Mouse (Mus musculus) CD8-positive naive resting alpha-beta T cell, adult 2 months (primary cell): ENCODE measurements around the gene Spem2.
"Not testable (repeated sequence)": the region's sequence is repeated elsewhere in the genome, so short reads cannot be mapped to it uniquely, and the experiment has no call there.

Experiments used
- DNase-seq, 2 experiments: peaks; one replicate each; pipeline ENCODE4 v3.0.0; 2022; ENCODE audit warnings: low read depth in 2 of 2, low spot score in 2 of 2

Gene Spem2

DNA sequence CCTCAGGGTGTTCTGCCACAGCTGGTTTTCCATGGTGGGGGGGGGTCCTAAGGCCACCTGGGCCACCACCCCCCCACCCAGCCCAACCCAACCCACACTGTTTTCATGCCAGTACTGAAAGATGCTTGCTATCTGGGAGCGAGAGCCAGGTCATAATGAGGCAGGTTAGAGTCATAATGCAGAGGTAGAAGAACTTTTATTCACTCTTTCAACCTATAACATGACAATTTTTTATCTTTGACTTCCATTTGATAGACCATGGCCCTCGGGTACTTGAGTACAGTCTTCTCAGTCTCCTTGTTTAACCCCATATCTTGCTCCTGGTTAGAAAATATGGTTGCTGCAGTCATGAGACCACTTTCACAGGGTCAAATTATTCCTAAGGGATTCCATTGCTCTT lies at the start of gene Spem2:
Gene Spem2 (minus strand): TSS at position 101 of the 400 bp plus-strand sequence.
- no peak for DNase-seq

GRCm38 (mm10) chr11:69867335-69867734 lies 49.1 kb upstream of the Spem2 start:
- no peak for DNase-seq

DNA sequence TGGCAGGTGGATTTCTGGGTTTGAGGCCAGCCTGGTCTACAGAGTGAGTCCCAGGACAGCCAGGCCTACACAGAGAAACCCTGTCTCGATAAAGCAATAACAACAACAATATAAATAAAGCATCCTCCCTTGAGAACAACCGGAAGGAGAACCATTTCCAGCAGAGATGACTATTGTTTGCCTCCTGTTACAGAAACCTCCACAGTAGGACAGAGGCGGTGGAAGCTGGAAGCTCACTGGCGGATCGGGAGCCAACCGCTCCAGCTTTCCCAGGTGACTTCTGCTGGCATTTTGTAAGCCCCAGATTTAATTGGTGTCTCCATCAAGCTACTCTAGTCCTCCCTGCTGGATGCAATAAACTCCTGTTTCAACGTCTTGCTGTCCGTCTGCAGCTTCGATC lies 47.3 kb upstream of the Spem2 start:
- no peak for DNase-seq

GRCm38 (mm10) chr11:69864138-69864860 lies 46.0 kb upstream of the Spem2 start:
- no peak for DNase-seq

- not testable (repeated sequence) for DNase-seq
Observed at GRCm38 (mm10) chr11:69863729-69864128, 45.5 kb upstream of the Spem2 start.

- no peak for DNase-seq
Observed at GRCm38 (mm10) chr11:69858113-69858998, 40.1 kb upstream of the Spem2 start, which contains the start of gene Tnk1. Gene Tnk1 (minus strand): TSS chr11:69858730.

DNA sequence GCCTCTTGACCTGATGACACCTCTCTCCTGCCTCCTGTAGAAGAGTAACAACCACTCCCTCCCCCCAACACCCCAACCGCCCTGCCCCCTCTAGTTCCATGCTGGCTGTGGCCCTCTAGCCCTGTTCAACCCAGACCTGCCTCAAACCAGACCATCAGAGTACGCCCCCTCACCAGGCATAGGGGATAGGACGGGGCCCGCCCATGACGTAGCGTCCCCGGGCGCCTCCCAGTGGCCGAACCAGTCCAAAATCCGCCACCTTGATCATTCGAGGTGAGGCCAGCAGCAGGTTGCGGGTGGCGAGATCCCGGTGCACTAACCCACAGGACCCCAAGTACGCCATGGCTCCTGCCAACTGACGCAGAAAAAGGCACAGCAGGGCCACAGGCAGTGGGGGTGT lies 37.1 kb upstream of the Spem2 start:
- no peak for DNase-seq

- no peak for DNase-seq
Observed at GRCm38 (mm10) chr11:69854680-69855079, 36.4 kb upstream of the Spem2 start.

DNA sequence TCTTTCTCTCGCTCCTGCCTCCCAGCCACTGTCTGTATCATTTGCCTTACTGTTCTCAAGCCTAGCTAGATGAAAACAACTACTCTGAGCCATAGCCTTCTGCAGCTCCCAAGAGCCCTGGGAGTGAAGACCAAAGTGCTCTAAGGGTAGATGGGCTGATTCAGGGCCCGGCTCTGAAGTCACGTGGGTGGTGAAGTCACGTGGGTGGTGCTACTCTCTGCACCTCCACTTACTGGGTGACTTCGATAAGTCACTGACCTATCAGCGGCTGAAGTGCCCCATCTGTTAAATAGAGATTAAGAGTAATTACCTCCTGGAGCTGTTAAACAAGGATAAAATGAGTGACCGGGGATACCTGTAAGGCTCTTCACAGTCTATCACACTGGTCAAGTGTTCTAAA lies 35.7 kb upstream of the Spem2 start:
- DNase-seq, result no peak

DNA sequence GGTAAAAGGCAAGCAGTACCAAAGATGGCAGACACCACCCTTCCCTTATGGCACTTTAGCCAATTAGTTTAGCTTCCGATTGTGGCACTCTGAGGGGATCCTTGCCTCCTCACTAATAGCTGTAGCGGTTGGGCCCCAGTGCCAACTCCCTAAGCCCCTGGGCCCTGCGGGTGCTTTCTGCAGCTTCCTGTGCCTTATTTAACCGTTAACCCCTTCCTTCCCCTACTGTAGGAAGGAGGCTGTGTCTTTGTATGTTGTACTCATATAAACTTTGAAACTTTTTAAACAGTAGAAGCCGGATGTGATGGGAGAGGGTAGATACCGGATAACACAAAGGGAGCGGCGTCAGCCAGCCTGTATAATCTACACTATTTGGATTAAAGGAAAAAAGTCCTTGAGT lies 32.5 kb upstream of the Spem2 start:
- no peak for DNase-seq

DNA sequence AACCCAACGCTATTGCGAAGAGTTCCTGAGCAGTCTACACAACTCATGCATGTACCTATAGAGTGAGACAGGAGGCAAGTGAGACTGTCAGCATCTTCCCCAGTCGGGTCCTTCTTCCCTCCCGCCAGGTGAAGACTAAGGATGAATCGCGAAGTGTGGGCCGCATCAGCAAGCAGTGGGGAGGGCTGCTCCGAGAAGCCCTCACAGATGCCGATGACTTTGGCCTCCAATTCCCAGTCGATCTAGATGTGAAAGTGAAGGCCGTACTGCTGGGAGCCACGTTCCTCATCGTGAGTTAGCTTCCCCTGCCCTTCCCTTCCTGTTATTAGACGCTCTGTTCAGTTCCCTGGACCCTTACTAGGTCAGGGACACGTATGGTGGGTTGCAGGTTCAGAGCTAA lies 31.6 kb upstream of the Spem2 start:
- no peak for DNase-seq

DNA sequence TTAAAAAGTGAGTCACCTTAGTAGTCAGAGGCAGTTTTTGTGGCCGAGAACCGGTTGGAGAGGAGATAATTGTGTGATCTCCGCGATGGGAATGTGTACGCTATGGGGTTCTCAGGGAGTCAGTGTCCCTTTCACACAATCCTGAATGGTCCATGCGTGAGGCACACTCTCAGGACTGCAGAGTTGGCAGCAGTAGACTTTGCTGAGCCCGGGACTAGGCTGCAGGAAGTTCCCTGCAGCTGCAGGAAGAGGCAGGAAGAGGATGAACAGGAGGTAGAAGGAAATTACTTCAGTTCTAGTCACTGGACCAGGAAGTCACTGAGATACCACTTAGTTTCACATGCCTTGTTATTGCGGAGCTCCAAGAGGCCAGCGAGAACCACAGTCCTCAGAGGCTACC lies 30.9 kb upstream of the Spem2 start:
- DNase-seq, result no peak

GRCm38 (mm10) chr11:69848021-69848420 lies 29.8 kb upstream of the Spem2 start:
- DNase-seq, result no peak

GRCm38 (mm10) chr11:69846738-69847688 lies 28.7 kb upstream of the Spem2 start:
- DNase-seq, result no peak

DNA sequence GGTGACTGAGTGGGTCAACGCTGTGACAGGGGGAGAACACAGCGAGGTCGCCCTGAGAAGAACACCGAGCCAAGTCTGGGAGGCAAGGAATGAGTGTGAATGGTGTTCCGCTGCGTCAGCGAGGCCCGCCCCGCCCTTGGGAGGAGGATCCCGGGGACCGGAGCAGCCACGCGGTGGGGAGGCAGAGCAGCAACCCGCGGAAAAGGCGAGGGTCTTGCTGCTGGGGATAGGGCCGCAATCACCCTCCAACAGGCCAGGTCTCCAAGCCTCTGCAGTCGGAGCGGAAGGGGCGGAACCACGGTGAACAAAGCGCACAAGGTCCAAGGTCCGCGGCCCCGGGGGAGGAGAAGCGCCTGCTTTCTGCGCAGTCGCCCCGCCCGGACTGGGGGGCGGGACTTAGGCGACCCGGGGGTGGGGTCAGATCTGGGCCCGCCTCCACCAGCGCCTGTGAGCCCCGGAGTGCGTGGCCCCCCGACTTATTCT lies 28.0 kb upstream of the Spem2 start, which contains the start of gene Plscr3:
Gene Plscr3 (plus strand): TSS at position 179 of the 483 bp plus-strand sequence.
- DNase-seq, result peak; percentile 72 to 87

DNA sequence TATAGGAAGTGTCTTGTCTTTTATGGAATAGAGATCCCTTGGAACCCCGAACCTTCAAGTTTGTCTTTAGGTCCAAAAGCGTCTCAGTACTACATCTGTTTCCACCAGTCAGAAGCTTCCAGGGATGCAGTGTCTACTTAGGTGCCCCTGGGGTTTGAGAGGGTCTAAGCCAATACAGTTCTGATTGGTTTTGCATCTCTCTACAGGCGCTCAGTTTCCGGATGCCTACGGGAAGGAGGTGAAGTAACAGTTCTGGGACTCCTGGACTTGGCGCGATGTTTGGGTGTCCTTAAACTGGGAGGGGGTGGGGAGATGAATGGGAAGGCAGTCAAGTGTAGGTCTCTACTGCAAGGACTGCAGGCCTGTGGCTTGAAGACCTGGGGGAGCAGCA lies 20.4 kb upstream of the Spem2 start:
- DNase-seq, result no peak

GRCm38 (mm10) chr11:69837952-69838713 lies 19.9 kb upstream of the Spem2 start, which contains the start of gene Tmem256:
Gene Tmem256 (plus strand): TSS chr11:69838514.
- DNase-seq, result peak; percentile 76 to 85

DNA sequence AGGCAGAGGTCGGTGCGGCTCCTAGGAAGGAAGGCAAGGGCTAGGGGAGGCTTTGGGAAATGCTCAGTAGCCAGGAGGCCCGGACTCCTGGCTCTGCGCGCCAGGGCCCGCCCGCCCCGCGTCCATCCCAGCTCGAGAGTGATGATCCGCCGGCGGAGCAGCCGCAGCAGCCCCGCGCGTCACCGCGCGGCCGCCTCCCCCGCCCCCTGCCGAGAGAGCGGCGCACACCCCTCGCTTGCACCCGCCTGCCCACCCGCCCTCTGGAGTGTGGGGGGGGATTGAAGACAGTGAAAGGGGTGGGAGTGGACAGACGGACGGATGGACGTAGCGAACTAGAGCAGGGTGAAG lies 19.3 kb upstream of the Spem2 start, which contains the start of gene Nlgn2:
Gene Nlgn2 (minus strand): TSS at position 181 of the 348 bp plus-strand sequence.
- no peak for DNase-seq

- DNase-seq, result no peak
Observed at GRCm38 (mm10) chr11:69836703-69837576, 18.7 kb upstream of the Spem2 start.
